Mouse (Mus musculus) liver, adult 2 months (tissue): ENCODE results near the gene Spns1.

ENCODE experiments used
- CTCF ChIP-seq: fragments of 200-500 bp; IDR thresholded peaks from 2 replicates; pipeline ENCODE4 v1.5.1; 2011; ENCODE audit warnings: low read depth, low read length, control low read depth
- POLR2A ChIP-seq: fragments of 200-500 bp; IDR thresholded peaks from 2 replicates; pipeline ENCODE4 v1.6.1; 2011; ENCODE audit warnings: low read length, control low read depth; ENCODE audit not compliant: insufficient read depth; ENCODE audit errors: extremely low read depth

- TF ChIP-seq CTCF (no peak), POLR2A (no peak)
These were observed 41.7 kb downstream of the Spns1 start for GRCm38 (mm10) chr7:126335556-126335955.
